Comparison of ENCODE assay signal across 8 mouse cellular contexts in genomic region chr2:11429538-11429937, GRCm38 (mm10).
DNase-seq lines count a peak whose midpoint lies in the region; ATAC-seq and TF ChIP-seq lines count a peak whose summit lies in the region.

No protein-coding gene starts in this region.

- H3K4me1 ChIP-seq in forebrain, embryonic 16.5 days (replicated peaks; ENCODE audit: control insufficient read depth, insufficient read depth, low read length): no peaks in the 10 kb centered on the region
- peaks cover 11% of the 10 kb centered on the region; the same call in 1 of the 2 replicates for H3K4me1 ChIP-seq in heart, postnatal 0 days (ENCODE audit: control insufficient read depth, insufficient read depth)
- H3K4me1 ChIP-seq in liver, embryonic 15.5 days (replicated peaks): peaks cover 35% of the 10 kb centered on the region
- no peaks in the 10 kb centered on the region for H3K4me1 ChIP-seq in neural tube, embryonic 14.5 days (ENCODE audit: control insufficient read depth, insufficient read depth, low read length)

- 44% methylated on average over 3 of the region's 3 CpGs for WGBS in forebrain, embryonic 16.5 days
- 8% methylated on average over 3 of the region's 3 CpGs for WGBS in heart, postnatal 0 days
- WGBS in liver, embryonic 15.5 days (ENCODE audit: insufficient replicate concordance): 9% methylated on average over 3 of the region's 3 CpGs
- WGBS in neural tube, embryonic 14.5 days: 45% methylated on average over 3 of the region's 3 CpGs

- no peaks in the 10 kb centered on the region for H3K27me3 ChIP-seq in forebrain, embryonic 16.5 days (replicated peaks; ENCODE audit: control insufficient read depth, insufficient read depth, low read length)
- H3K27me3 ChIP-seq in heart, postnatal 0 days (ENCODE audit: control insufficient read depth, insufficient read depth, low read length): no peaks in the 10 kb centered on the region
- no peaks in the 10 kb centered on the region for H3K27me3 ChIP-seq in liver, embryonic 15.5 days
- no peaks in the 10 kb centered on the region for H3K27me3 ChIP-seq in neural tube, embryonic 14.5 days (ENCODE audit: control insufficient read depth, insufficient read depth, low read length)

- H3K9ac ChIP-seq in forebrain, embryonic 16.5 days (replicated peaks; ENCODE audit: low read depth, low read length): no peak overlapping the region
- H3K9ac ChIP-seq in heart, postnatal 0 days (replicated peaks; ENCODE audit: low read depth, low read length): no peak overlapping the region
- H3K9ac ChIP-seq in liver, embryonic 15.5 days: no peak overlapping the region
- no peak overlapping the region for H3K9ac ChIP-seq in neural tube, embryonic 14.5 days (replicated peaks; ENCODE audit: low read depth, low read length)

- peak; percentile 80 for DNase-seq in 3134 (ENCODE audit: extremely low read depth, insufficient read length, low spot score)
- DNase-seq in adrenal gland, adult 2 months: peak; percentile 94
- peak; percentile 93 for DNase-seq in heart, postnatal 0 days (ENCODE audit: low spot score)
- DNase-seq in kidney, postnatal 4 days: peak; percentile 69 to 83
- DNase-seq in urinary bladder, adult 18-20 months (ENCODE audit: low spot score in 2 of 2): peak; percentile 57 to 87

- ATAC-seq in forebrain, embryonic 16.5 days: peak; percentile 50; the same call in 1 of the 2 replicates
- ATAC-seq in heart, postnatal 0 days (ENCODE audit: insufficient read depth, low read depth): peak; percentile 94
- peak; percentile 65 for ATAC-seq in liver, embryonic 15.5 days (ENCODE audit: insufficient read depth)
- peak; percentile 70; the same call in 1 of the 2 replicates for ATAC-seq in neural tube, embryonic 14.5 days (ENCODE audit: low read depth)

- no peaks in the 10 kb centered on the region for H3K9me3 ChIP-seq in forebrain, embryonic 16.5 days (ENCODE audit: control insufficient read depth, low read length)
- H3K9me3 ChIP-seq in heart, postnatal 0 days (replicated peaks; ENCODE audit: control insufficient read depth, low read length): no peaks in the 10 kb centered on the region
- no peaks in the 10 kb centered on the region for H3K9me3 ChIP-seq in liver, embryonic 15.5 days (replicated peaks)
- H3K9me3 ChIP-seq in neural tube, embryonic 14.5 days (ENCODE audit: control insufficient read depth, low read length): no peaks in the 10 kb centered on the region

- no peak overlapping the region for H3K4me3 ChIP-seq in forebrain, embryonic 16.5 days (replicated peaks; ENCODE audit: low read length)
- H3K4me3 ChIP-seq in heart, postnatal 0 days (ENCODE audit: low read depth, low read length): no peak overlapping the region
- no peak overlapping the region for H3K4me3 ChIP-seq in liver, embryonic 15.5 days (replicated peaks)
- H3K4me3 ChIP-seq in neural tube, embryonic 14.5 days (ENCODE audit: low read depth, low read length): no peak overlapping the region

- no peak for TF ChIP-seq CTCF in heart, postnatal 0 days (IDR thresholded peaks at IDR 0.05; ENCODE audit: low read depth)

- no peaks in the 10 kb centered on the region for H3K36me3 ChIP-seq in forebrain, embryonic 16.5 days (ENCODE audit: control insufficient read depth, insufficient read depth)
- H3K36me3 ChIP-seq in heart, postnatal 0 days (replicated peaks; ENCODE audit: control insufficient read depth, insufficient read depth, low read length): no peaks in the 10 kb centered on the region
- H3K36me3 ChIP-seq in liver, embryonic 15.5 days (replicated peaks): no peaks in the 10 kb centered on the region
- no peaks in the 10 kb centered on the region for H3K36me3 ChIP-seq in neural tube, embryonic 14.5 days (ENCODE audit: control insufficient read depth, insufficient read depth, low read length)

- no peak overlapping the region for H3K27ac ChIP-seq in forebrain, embryonic 16.5 days (ENCODE audit: low read length)
- peak overlapping the region; percentile 47 for H3K27ac ChIP-seq in heart, postnatal 0 days (ENCODE audit: low read depth)
- H3K27ac ChIP-seq in liver, embryonic 15.5 days (replicated peaks): 0 out of 2 replicates have a peak overlapping the region, but pooled peaks have one; percentile 6
- no peak overlapping the region for H3K27ac ChIP-seq in neural tube, embryonic 14.5 days (ENCODE audit: low read depth, low read length)

- no peak overlapping the region for H3K4me2 ChIP-seq in forebrain, embryonic 16.5 days (ENCODE audit: low read length)
- H3K4me2 ChIP-seq in heart, postnatal 0 days (ENCODE audit: low read depth, low read length): no peak overlapping the region
- H3K4me2 ChIP-seq in liver, embryonic 15.5 days: no peak overlapping the region
- no peak overlapping the region for H3K4me2 ChIP-seq in neural tube, embryonic 14.5 days (ENCODE audit: low read depth, low read length)

- TF ChIP-seq EP300 in heart, postnatal 0 days (IDR thresholded peaks at IDR 0.05; ENCODE audit: low read depth): no peak

Comparison
In these comparisons a context has a peak if more than half of its experiments do, and no peak if none do; other contexts are left out.
1. H3K27ac ChIP-seq: peak in heart, postnatal 0 days (single experiment) and liver, embryonic 15.5 days (single experiment); none in forebrain, embryonic 16.5 days (single experiment) and neural tube, embryonic 14.5 days (single experiment).
2. Peak in every context shown above with its lines, with median percentiles within 50 percentile points of each other: DNase-seq and ATAC-seq.